Mouse (Mus musculus): Measurements from ENCODE around the gene Gp9.
"Not testable (repeated sequence)": the region's sequence is repeated elsewhere in the genome, so short reads cannot be mapped to it uniquely, and the experiment has no call there.

Gp9 gene

GRCm38 (mm10) chr6:87750184-87750910, 27.5 kb upstream of the Gp9 start:
- no peak for DNase-seq

GRCm38 (mm10) chr6:87751574-87751973, 26.3 kb upstream of the Gp9 start:
- no peak for DNase-seq

- no peak for DNase-seq
Measured at GRCm38 (mm10) chr6:87755196-87755595, 22.7 kb upstream of the Gp9 start.

- no peak for DNase-seq
Measured at GRCm38 (mm10) chr6:87756896-87757295, 21.0 kb upstream of the Gp9 start.

- no peak for DNase-seq
Measured at GRCm38 (mm10) chr6:87759404-87759803, 18.5 kb upstream of the Gp9 start.

- no peak for DNase-seq
Measured at GRCm38 (mm10) chr6:87759850-87760249, 18.0 kb upstream of the Gp9 start.

GRCm38 (mm10) chr6:87762161-87762560, 15.7 kb upstream of the Gp9 start:
- no peak for DNase-seq

GRCm38 (mm10) chr6:87763376-87764280, 14.2 kb upstream of the Gp9 start:
- no peak for DNase-seq

GRCm38 (mm10) chr6:87764296-87764695, 13.6 kb upstream of the Gp9 start:
- not testable (repeated sequence) for DNase-seq

GRCm38 (mm10) chr6:87770626-87771025, 7.2 kb upstream of the Gp9 start:
- DNase-seq, result no peak

- no peak for DNase-seq
Measured at GRCm38 (mm10) chr6:87774466-87774865, 3.4 kb upstream of the Gp9 start.

GRCm38 (mm10) chr6:87774909-87775308, 3.0 kb upstream of the Gp9 start:
- no peak for DNase-seq

GRCm38 (mm10) chr6:87775588-87776245, 2.2 kb upstream of the Gp9 start:
- DNase-seq, result no peak

- no peak for DNase-seq
Measured at GRCm38 (mm10) chr6:87776663-87777062, 1.2 kb upstream of the Gp9 start.

GRCm38 (mm10) chr6:87778294-87779173, 662 bp downstream of the Gp9 start:
- no peak for DNase-seq

- DNase-seq, result no peak
Measured at GRCm38 (mm10) chr6:87779174-87780165, 1.6 kb downstream of the Gp9 start.

GRCm38 (mm10) chr6:87780546-87781301, 2.9 kb downstream of the Gp9 start:
- DNase-seq, result no peak

- no peak for DNase-seq
Measured at GRCm38 (mm10) chr6:87784033-87784432, 6.2 kb downstream of the Gp9 start.

GRCm38 (mm10) chr6:87786621-87787020, 8.7 kb downstream of the Gp9 start:
- no peak for DNase-seq

GRCm38 (mm10) chr6:87787108-87787890, 9.4 kb downstream of the Gp9 start:
- no peak for DNase-seq

All from cerebellum, adult 11-12 months (tissue).